Mouse (Mus musculus): ENCODE measurements at regions not wholly inside any gene's neighbourhood (a gene's known extent, or its start where the extent isn't known, plus 50 kb on each side); places are given as distances from the start of the nearest gene placed in this dataset.

GRCm38 (mm10) chr13:90643575-90644215 lies 261.5 kb downstream of the Atp6ap1l start:
- DNase-seq (ENCODE audit: low read depth, low spot score) = no peak
- H3K4me1 ChIP-seq (ENCODE audit: control insufficient read depth in 2 of 2, insufficient read depth in 2 of 2, low read length in 2 of 2, poor library complexity in 1 of 2) = peaks cover 0 to 3% of the 10 kb centered on the region in 2 experiments; a peak in 1 of 4 replicates
- no peak overlapping the region for H3K27ac ChIP-seq (ENCODE audit: insufficient read depth, low read depth, low read length, poor library complexity, severe bottlenecking)
- in situ Hi-C loops (cut with MboI; ENCODE audit: low sequenced_read_pairs in 2 of 2, unreplicated experiment in 2 of 2) = no loop called here
- no peak overlapping the region for H3K9ac ChIP-seq (ENCODE audit: insufficient read depth, low read depth, low read length, poor library complexity, severe bottlenecking)
- no peaks in the 10 kb centered on the region for H3K9me3 ChIP-seq (ENCODE audit: control insufficient read depth, insufficient read depth, low read depth, low read length)
- H3K4me3 ChIP-seq (ENCODE audit: insufficient read depth in 1 of 2, low read depth in 1 of 2, low read length in 2 of 2, poor library complexity in 1 of 2, severe bottlenecking in 1 of 2) = no peak overlapping the region
- TF ChIP-seq CHD2 (IDR thresholded peaks at IDR 0.05; ENCODE audit: low read depth, low read length) (no peak), ZC3H11A (IDR thresholded peaks at IDR 0.05; ENCODE audit: borderline replicate concordance, low read depth, low read length) (no peak), HCFC1 (IDR thresholded peaks at IDR 0.05; ENCODE audit: borderline replicate concordance, insufficient read depth, low read length) (no peak), MAFK (IDR thresholded peaks at IDR 0.05; ENCODE audit: insufficient read depth, low read depth, low read length) (no peak), ZNF384 (IDR thresholded peaks at IDR 0.05; ENCODE audit: low read depth, low read length) (no peak)
- H3K36me3 ChIP-seq (ENCODE audit: control insufficient read depth, insufficient read depth, low read length, poor library complexity, severe bottlenecking) = no peaks in the 10 kb centered on the region

GRCm38 (mm10) chr13:90643109-90643508 lies 262.0 kb downstream of the Atp6ap1l start:
- Histone ChIP-seq H3K36me3 (ENCODE audit: control insufficient read depth, insufficient read depth, low read length, poor library complexity, severe bottlenecking) (no peaks in the 10 kb centered on the region), H3K9ac (ENCODE audit: insufficient read depth, low read depth, low read length, poor library complexity, severe bottlenecking) (no peak overlapping the region), H3K27ac (ENCODE audit: insufficient read depth, low read depth, low read length, poor library complexity, severe bottlenecking) (no peak overlapping the region), H3K9me3 (ENCODE audit: control insufficient read depth, insufficient read depth, low read depth, low read length) (no peaks in the 10 kb centered on the region), H3K4me1 (ENCODE audit: control insufficient read depth in 2 of 2, insufficient read depth in 2 of 2, low read length in 2 of 2, poor library complexity in 1 of 2) (no peaks in the 10 kb centered on the region), H3K4me3 (ENCODE audit: insufficient read depth in 1 of 2, low read depth in 1 of 2, low read length in 2 of 2, poor library complexity in 1 of 2, severe bottlenecking in 1 of 2) (no peak overlapping the region)
- DNase-seq (ENCODE audit: low read depth, low spot score) = no peak
- no peak for TF ChIP-seq HCFC1 (IDR thresholded peaks at IDR 0.05; ENCODE audit: borderline replicate concordance, insufficient read depth, low read length)
- no peak for TF ChIP-seq ZC3H11A (IDR thresholded peaks at IDR 0.05; ENCODE audit: borderline replicate concordance, low read depth, low read length)
- no peak for TF ChIP-seq CHD2 (IDR thresholded peaks at IDR 0.05; ENCODE audit: low read depth, low read length)
- no peak for TF ChIP-seq ZNF384 (IDR thresholded peaks at IDR 0.05; ENCODE audit: low read depth, low read length)
- no peak for TF ChIP-seq MAFK (IDR thresholded peaks at IDR 0.05; ENCODE audit: insufficient read depth, low read depth, low read length)
- in situ Hi-C loops (cut with MboI; ENCODE audit: low sequenced_read_pairs in 2 of 2, unreplicated experiment in 2 of 2) = no loop called here

GRCm38 (mm10) chr13:90642206-90642823 lies 262.8 kb downstream of the Atp6ap1l start:
- in situ Hi-C loops (cut with MboI; ENCODE audit: low sequenced_read_pairs in 2 of 2, unreplicated experiment in 2 of 2) = no loop called here
- DNase-seq (ENCODE audit: low read depth, low spot score) = no peak
- TF ChIP-seq MAFK (IDR thresholded peaks at IDR 0.05; ENCODE audit: insufficient read depth, low read depth, low read length) = no peak
- TF ChIP-seq ZNF384 (IDR thresholded peaks at IDR 0.05; ENCODE audit: low read depth, low read length) = no peak
- TF ChIP-seq CHD2 (IDR thresholded peaks at IDR 0.05; ENCODE audit: low read depth, low read length) = no peak
- no peak for TF ChIP-seq HCFC1 (IDR thresholded peaks at IDR 0.05; ENCODE audit: borderline replicate concordance, insufficient read depth, low read length)
- no peak for TF ChIP-seq ZC3H11A (IDR thresholded peaks at IDR 0.05; ENCODE audit: borderline replicate concordance, low read depth, low read length)

More at GRCm38 (mm10) chr13:90642206-90642823, 262.8 kb downstream of the Atp6ap1l start:
- Histone ChIP-seq H3K4me3 (ENCODE audit: insufficient read depth in 1 of 2, low read depth in 1 of 2, low read length in 2 of 2, poor library complexity in 1 of 2, severe bottlenecking in 1 of 2) (no peak overlapping the region), H3K27ac (ENCODE audit: insufficient read depth, low read depth, low read length, poor library complexity, severe bottlenecking) (no peak overlapping the region), H3K9ac (ENCODE audit: insufficient read depth, low read depth, low read length, poor library complexity, severe bottlenecking) (no peak overlapping the region), H3K9me3 (ENCODE audit: control insufficient read depth, insufficient read depth, low read depth, low read length) (no peaks in the 10 kb centered on the region), H3K4me1 (ENCODE audit: control insufficient read depth in 2 of 2, insufficient read depth in 2 of 2, low read length in 2 of 2, poor library complexity in 1 of 2) (no peaks in the 10 kb centered on the region), H3K36me3 (ENCODE audit: control insufficient read depth, insufficient read depth, low read length, poor library complexity, severe bottlenecking) (no peaks in the 10 kb centered on the region)

Data from ES-E14 (cell line).